Mouse (Mus musculus) CH12.LX (cell line): ENCODE measurements around the gene Rnf26. TPM values are rescaled to one million over a fixed set of nuclear protein-coding genes. Genes with fewer than 3 reads are reported as not detected.

Source experiments
- DNase-seq: peaks from one replicate; pipeline ENCODE4 v3.0.0-alpha.2; 2013; ENCODE audit errors: extremely low read depth
- H3K27ac ChIP-seq: 2 replicates; pipeline ENCODE4 v1.5.1; 2012; ENCODE audit warnings: low read depth, mild to moderate bottlenecking, control low read depth, moderate library complexity; ENCODE audit not compliant: insufficient read depth
- H3K27me3 ChIP-seq: replicated peaks from 2 replicates; pipeline ENCODE3; 2012; ENCODE audit warnings: inconsistent platforms
- H3K36me3 ChIP-seq, 2 experiments: replicated peaks in 1 of 2; 2 replicates each; pipeline versions ENCODE3 to v1.6.1; 2012; ENCODE audit warnings: inconsistent platforms in 1 of 2, low read length in 1 of 2, mild to moderate bottlenecking in 1 of 2, mixed read lengths in 1 of 2, moderate library complexity in 1 of 2; ENCODE audit not compliant: control insufficient read depth in 1 of 2, insufficient read depth in 1 of 2
- H3K4me1 ChIP-seq, 2 experiments: 2 replicates each; pipeline ENCODE4 v1.6.1; 2012; ENCODE audit warnings: inconsistent platforms in 1 of 2, moderate library complexity in 1 of 2; ENCODE audit not compliant: insufficient read depth in 2 of 2, control insufficient read depth in 1 of 2
- H3K4me2 ChIP-seq: 2 replicates; pipeline ENCODE4 v1.6.1; 2012; ENCODE audit warnings: low read depth, mild to moderate bottlenecking, control low read depth; ENCODE audit not compliant: poor library complexity, insufficient read depth, severe bottlenecking
- H3K4me3 ChIP-seq, 3 experiments: fragments of 150-350 bp in 1 of 3; sonication (generic) in 1 of 3; replicated peaks in 1 of 3; 2 replicates each; pipeline versions ENCODE3 to v1.5.1; 2011 to 2012; ENCODE audit warnings: low read depth in 2 of 3, low read length in 2 of 3, mild to moderate bottlenecking in 2 of 3, moderate library complexity in 2 of 3, control low read depth in 1 of 3, improper control_type of control experiment in 1 of 3, inconsistent platforms in 1 of 3, mixed read lengths in 1 of 3; ENCODE audit not compliant: poor library complexity in 1 of 3
- H3K79me2 ChIP-seq: replicated peaks from 2 replicates; pipeline ENCODE4 v1.6.1; 2012; ENCODE audit warnings: mild to moderate bottlenecking, moderate library complexity; ENCODE audit not compliant: control insufficient read depth, poor library complexity, insufficient read depth, severe bottlenecking; ENCODE audit errors: extremely low read depth
- H3K9ac ChIP-seq: 2 replicates; pipeline ENCODE4 v1.6.1; 2012; ENCODE audit warnings: low read depth, mild to moderate bottlenecking, control low read depth, moderate library complexity; ENCODE audit not compliant: insufficient read depth
- H3K9me3 ChIP-seq: replicated peaks from 2 replicates; pipeline ENCODE3; 2012; ENCODE audit warnings: low read length, inconsistent platforms, mixed read lengths
- BHLHE40 ChIP-seq: IDR thresholded peaks from 2 replicates; pipeline ENCODE4 v1.6.1; 2011; ENCODE audit warnings: mild to moderate bottlenecking, low read depth, low read length, improper control_type of control experiment
- CHD2 ChIP-seq: IDR thresholded peaks from 2 replicates; pipeline ENCODE4 v1.6.1; 2011; ENCODE audit warnings: low read length, improper control_type of control experiment
- CTCF ChIP-seq, 2 experiments: IDR thresholded peaks in 1 of 2; conservative IDR thresholded peaks in 1 of 2; 2 replicates each; pipeline ENCODE4 v1.5.1; 2011 to 2012; ENCODE audit warnings: low read depth in 2 of 2, low read length in 2 of 2, improper control_type of control experiment in 1 of 2, inconsistent platforms in 1 of 2, mild to moderate bottlenecking in 1 of 2, moderate library complexity in 1 of 2
- ELF1 ChIP-seq: IDR thresholded peaks from 2 replicates; pipeline ENCODE4 v1.6.1; 2014; ENCODE audit warnings: low read depth, mild to moderate bottlenecking, inconsistent platforms, low read length, improper control_type of control experiment
- EP300 ChIP-seq: IDR thresholded peaks from 2 replicates; pipeline ENCODE4 v1.6.1; 2011; ENCODE audit warnings: low read length, improper control_type of control experiment
- IRF4 ChIP-seq: IDR thresholded peaks from 2 replicates; pipeline ENCODE4 v1.6.1; 2014; ENCODE audit warnings: low read depth, mild to moderate bottlenecking, inconsistent platforms, low read length, improper control_type of control experiment
- KAT2A ChIP-seq: IDR thresholded peaks from 2 replicates; pipeline ENCODE4 v1.6.1; 2012; ENCODE audit warnings: low read length, improper control_type of control experiment, inconsistent platforms; ENCODE audit not compliant: insufficient replicate concordance
- MAZ ChIP-seq: IDR thresholded peaks from 2 replicates; pipeline ENCODE4 v1.6.1; 2012; ENCODE audit warnings: low read depth, mild to moderate bottlenecking, inconsistent platforms, low read length, improper control_type of control experiment, moderate library complexity
- RCOR1 ChIP-seq: conservative IDR thresholded peaks from 2 replicates; pipeline ENCODE4 v1.6.1; 2012; ENCODE audit warnings: low read depth, mild to moderate bottlenecking, inconsistent platforms, low read length, improper control_type of control experiment
- SIN3A ChIP-seq: IDR thresholded peaks from 2 replicates; pipeline ENCODE4 v1.6.1; 2012; ENCODE audit warnings: low read length, improper control_type of control experiment, inconsistent platforms
- SMC3 ChIP-seq: IDR thresholded peaks from 2 replicates; pipeline ENCODE4 v1.6.1; 2011; ENCODE audit warnings: low read depth, low read length, improper control_type of control experiment
- TBP ChIP-seq: conservative IDR thresholded peaks from 2 replicates; pipeline ENCODE4 v1.6.1; 2011; ENCODE audit warnings: low read depth, low read length, improper control_type of control experiment
- TCF12 ChIP-seq: IDR thresholded peaks from 2 replicates; pipeline ENCODE4 v1.6.1; 2014; ENCODE audit warnings: low read depth, mild to moderate bottlenecking, inconsistent platforms, low read length, improper control_type of control experiment
- ZKSCAN1 ChIP-seq: IDR thresholded peaks from 2 replicates; pipeline ENCODE4 v1.6.1; 2012; ENCODE audit warnings: low read depth, inconsistent platforms, low read length, improper control_type of control experiment, borderline replicate concordance
- ZMIZ1 ChIP-seq: IDR thresholded peaks from 2 replicates; pipeline ENCODE4 v1.6.1; 2012; ENCODE audit warnings: low read depth, mild to moderate bottlenecking, inconsistent platforms, low read length, improper control_type of control experiment
- ZNF384 ChIP-seq: IDR thresholded peaks from 2 replicates; pipeline ENCODE4 v1.6.1; 2012; ENCODE audit warnings: low read depth, low read length, improper control_type of control experiment, inconsistent platforms
- dilution Hi-C: fragments of 300-500 bp; cut with MboI; formaldehyde crosslinking; loops from 2 replicates; pipeline ENCODE4 v1.14.3; 2020; ENCODE audit warnings: low sequenced_read_pairs; ENCODE audit not compliant: extremely low pct_unique_long_range_greater_than_20kb, extremely low pct_ligation_motif_present
- in situ Hi-C: fragments of 300-500 bp; cut with MboI; formaldehyde crosslinking; loops from 3 replicates; pipeline ENCODE4 v1.14.3; 2019; ENCODE audit warnings: low sequenced_read_pairs, low pct_ligation_motif_present, low pct_unique_long_range_greater_than_20kb, mixed read lengths
- polyA plus RNA-seq: library from polyadenylated mRNA; unstranded; fragments of >175 nt; gene quantifications from 2 replicates; pipeline ENCODE4 v1.2.1, GENCODE M21; 2012; ENCODE audit warnings: low read depth; ENCODE audit not compliant: insufficient read length
- total RNA-seq, 2 experiments: library from RNA; depleted of rRNA; stranded (reverse); fragments of 300-350 nt in 1 of 2; fragments of >200 nt in 1 of 2; gene quantifications; 2 replicates each; pipeline ENCODE4 v1.2.3; 2012 to 2014

Rnf26 gene
- total and polyA plus RNA-seq, 3 experiments = 11.7 to 40.0 (median 15.3) TPM

DNA sequence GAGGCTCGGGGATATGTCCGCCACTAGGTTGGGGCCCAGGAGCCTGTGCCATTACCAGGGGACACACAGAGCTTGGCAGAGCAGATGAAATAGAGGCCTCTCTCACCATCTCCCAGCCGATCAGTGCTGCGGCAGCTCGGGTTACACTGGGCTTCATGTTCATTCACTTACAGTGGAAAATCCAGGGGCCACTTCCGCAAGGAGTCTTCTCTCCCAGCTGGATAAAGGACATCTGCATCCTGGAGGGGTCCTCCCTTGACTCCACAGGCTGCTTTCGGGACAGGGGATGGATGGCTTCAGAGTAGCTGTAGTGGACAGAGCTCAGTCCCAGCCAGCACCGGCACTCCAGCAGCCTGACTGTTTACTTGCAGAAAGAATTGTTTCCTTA is 42.5 kb downstream of the Rnf26 start:
- Histone ChIP-seq H3K4me1 (peaks cover 18 to 19% of the 10 kb centered on the region in 2 experiments), H3K79me2 (no peaks in the 10 kb centered on the region), H3K27me3 (peaks cover 83% of the 10 kb centered on the region), H3K9ac (no peak overlapping the region), H3K36me3 (no peaks in the 10 kb centered on the region), H3K4me2 (peak overlapping the region; percentile 46), H3K27ac (no peak overlapping the region), H3K9me3 (no peaks in the 10 kb centered on the region), H3K4me3 (no peak overlapping the region)
- dilution Hi-C loops = no loop called here
- no peak for DNase-seq
- TF ChIP-seq CTCF (conservative IDR thresholded peaks at IDR 0.05 in 1 of 2, IDR thresholded peaks at IDR 0.05 in 1 of 2; ENCODE audit: low read depth in 2 of 2, low read length in 2 of 2) (no peak), BHLHE40 (no peak), CHD2 (no peak), TBP (no peak), MAZ (no peak), SMC3 (no peak), IRF4 (no peak), KAT2A (no peak), ZNF384 (no peak), SIN3A (no peak), EP300 (no peak), ZMIZ1 (no peak), ELF1 (no peak), TCF12 (no peak), RCOR1 (no peak)
- in situ Hi-C loops = no loop called here

DNA sequence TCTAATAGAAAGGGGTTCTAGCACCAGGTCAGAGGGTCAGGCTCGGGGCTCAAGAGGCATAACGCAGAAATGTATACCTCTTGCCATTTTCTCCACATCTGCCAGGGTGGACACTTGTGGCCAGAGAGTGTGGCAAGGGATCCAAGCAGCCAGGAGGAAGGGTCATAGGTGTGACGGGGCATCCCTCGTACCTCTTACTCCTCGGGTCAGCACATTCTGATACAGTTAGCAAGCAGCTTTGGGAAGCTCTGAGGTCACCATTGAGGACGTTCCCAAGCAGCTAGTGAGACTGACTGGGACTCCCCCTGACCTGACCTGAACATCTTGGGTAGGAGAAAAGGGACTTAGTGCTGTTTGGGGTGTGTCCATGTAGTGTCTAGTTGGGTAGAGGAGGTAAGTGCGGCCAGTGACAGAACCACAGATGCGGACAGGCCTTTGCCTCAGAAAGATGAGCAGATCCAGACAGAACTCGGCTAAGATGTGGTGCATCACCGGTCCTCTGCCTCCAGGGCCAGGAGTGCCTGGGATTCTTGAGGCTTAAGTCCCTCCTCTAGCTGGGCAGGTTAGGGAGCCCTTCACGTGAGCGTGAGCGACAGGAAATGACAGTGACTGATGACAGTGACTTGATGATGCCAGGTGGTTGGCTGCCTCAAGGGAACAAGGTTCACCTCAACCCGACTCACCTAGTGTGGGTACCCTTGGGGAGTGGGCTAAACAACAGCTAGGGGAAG is 43.0 kb downstream of the Rnf26 start:
- dilution Hi-C loops = no loop called here

More for the DNA sequence above, 43.0 kb downstream of the Rnf26 start:
- in situ Hi-C loops = no loop called here
- TF ChIP-seq ZKSCAN1 (no peak), BHLHE40 (peak; percentile 73)
- Histone ChIP-seq H3K27me3 (peaks cover 78% of the 10 kb centered on the region), H3K4me1 (peaks cover 18 to 19% of the 10 kb centered on the region in 2 experiments), H3K4me2 (peak overlapping the region; percentile 46; the same call in 1 of the 2 replicates), H3K79me2 (no peaks in the 10 kb centered on the region), H3K4me3 (no peak overlapping the region), H3K9me3 (no peaks in the 10 kb centered on the region), H3K9ac (no peak overlapping the region), H3K36me3 (no peaks in the 10 kb centered on the region), H3K27ac (no peak overlapping the region)
- no peak for DNase-seq
